Mouse (Mus musculus): ENCODE results near the gene Gm49673.
"Not testable (repeated sequence)": the region's sequence is repeated elsewhere in the genome, so short reads cannot be mapped to it uniquely, and the experiment has no call there.

DNA sequence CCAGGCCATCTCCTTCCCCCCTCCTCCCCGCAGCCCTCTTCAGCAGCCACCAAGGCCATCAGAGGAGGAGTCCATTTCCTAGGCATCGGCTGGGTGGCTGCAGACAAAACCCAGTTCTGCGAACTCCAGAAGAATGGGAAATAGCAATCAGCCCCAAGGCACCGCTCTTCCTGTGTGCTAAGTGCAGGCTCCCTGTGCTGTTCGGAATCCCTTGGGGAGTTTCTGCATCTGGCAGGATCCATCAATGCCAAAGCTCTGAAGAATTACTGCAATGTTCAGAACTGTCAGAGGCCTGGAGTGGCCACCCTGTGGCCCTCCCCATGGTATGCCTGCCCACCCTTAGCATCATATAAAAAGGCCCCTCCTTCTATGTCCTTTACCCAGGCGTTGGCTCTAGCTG, 110.6 kb downstream of the Gm49673 start:
- not testable (repeated sequence) for TF ChIP-seq CTCF (IDR thresholded peaks at IDR 0.05; ENCODE audit: insufficient read depth, low read length); POLR2A (IDR thresholded peaks at IDR 0.05; ENCODE audit: borderline replicate concordance, extremely low read depth, low read depth, low read length)

Data from lung, adult 2 months (tissue).